Mouse (Mus musculus): ENCODE results near the gene Ackr3. TPM values are rescaled to one million over a fixed set of nuclear protein-coding genes. Genes with fewer than 3 reads are reported as not detected.

Ackr3 gene
- polyA plus RNA-seq (2014; fragmentation: Nextera tagmentation; extraction: Ambion mirVana): 45.3 and 50.2 TPM in 2 replicates

DNA sequence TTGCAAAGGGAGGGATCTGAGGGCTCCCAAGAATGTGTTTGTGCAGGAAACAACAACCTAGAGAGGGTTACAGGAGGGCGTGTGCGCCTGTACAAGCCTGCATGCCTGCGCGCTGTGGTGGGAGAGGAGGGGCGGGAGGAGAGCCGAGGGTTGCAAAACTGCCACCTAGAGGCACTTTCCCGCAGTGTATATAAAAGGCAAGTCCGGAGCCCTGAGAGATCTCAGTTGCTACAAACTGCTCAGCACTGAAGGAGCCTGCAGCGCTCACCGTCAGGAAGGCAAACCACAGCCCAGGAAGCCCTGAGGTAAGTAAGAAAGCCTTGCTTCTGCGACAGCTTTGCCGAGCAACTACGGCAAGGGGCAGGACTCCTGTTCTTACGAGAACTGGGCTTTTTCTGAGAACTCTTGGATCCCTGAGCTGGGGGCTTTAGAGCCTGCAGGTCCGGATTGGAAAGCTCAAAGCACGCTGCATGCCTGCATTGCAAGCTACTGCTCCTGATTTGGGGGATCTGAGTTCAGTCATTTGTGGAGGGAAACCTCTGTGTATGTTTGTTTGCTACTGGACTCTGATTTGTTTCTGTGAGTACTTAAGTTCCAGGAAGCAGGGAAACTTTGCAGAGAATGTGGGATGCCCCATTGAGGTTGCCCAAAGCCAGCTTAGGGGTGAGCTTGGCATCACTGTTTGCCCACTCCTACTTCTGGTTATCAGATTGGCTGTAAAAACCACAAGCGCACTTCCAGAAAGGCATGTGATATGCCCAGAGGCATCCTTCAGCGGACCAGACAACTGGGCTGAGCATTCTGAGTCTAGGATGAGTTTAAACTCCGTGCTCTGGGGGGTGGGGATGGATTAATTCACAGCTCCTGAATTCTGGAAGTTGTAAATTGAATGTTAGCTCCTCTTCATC lies at the start of gene Ackr3:
TSS of gene Ackr3 (plus strand) at position 198 of the 908 bp plus-strand sequence.
- WGBS (ENCODE audit: insufficient replicate concordance): 1% methylated on average over 19 of the region's 19 CpGs
- peaks cover 25% of the 10 kb centered on the region for H3K4me1 ChIP-seq (ENCODE audit: control insufficient read depth, insufficient read depth, low read length)

DNA sequence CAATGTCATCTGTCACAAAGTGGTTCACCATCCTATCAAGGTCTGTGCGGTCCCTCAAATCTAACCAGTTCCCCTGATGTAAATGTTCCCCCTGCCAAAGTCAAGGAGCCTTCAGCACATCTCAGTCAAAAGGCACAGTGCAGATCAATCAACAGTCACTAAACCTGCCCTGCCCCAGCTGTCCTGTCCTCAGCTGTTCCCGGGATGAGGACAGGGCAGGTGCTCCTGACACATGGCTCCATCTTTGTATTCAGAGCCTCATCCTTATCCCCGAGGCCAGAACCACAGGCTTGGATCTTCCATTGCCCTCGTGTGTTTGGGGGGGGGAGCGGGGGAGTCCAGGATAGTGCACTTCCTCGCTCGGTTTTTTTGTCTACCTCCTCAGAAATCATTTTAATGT lies 47.2 kb upstream of the Ackr3 start:
- 46% methylated on average over 7 of the region's 7 CpGs for WGBS (ENCODE audit: insufficient replicate concordance)
- Histone ChIP-seq H3K4me1 (ENCODE audit: control insufficient read depth, insufficient read depth, low read length) (peaks cover 24% of the 10 kb centered on the region), H3K9ac (ENCODE audit: low read depth, low read length) (no peak overlapping the region), H3K4me2 (no peak overlapping the region), H3K36me3 (ENCODE audit: control insufficient read depth, insufficient read depth, low read length) (no peaks in the 10 kb centered on the region), H3K27ac (ENCODE audit: low read depth, low read length) (no peak overlapping the region), H3K27me3 (ENCODE audit: control insufficient read depth, insufficient read depth, low read length) (peaks cover 29% of the 10 kb centered on the region), H3K9me3 (replicated peaks; ENCODE audit: control insufficient read depth, low read length) (no peaks in the 10 kb centered on the region), H3K4me3 (ENCODE audit: low read depth, low read length) (no peak overlapping the region)
- ATAC-seq (replicated peaks; ENCODE audit: insufficient number of reproducible peaks, low FRiP score, low TSS enrichment): no peak

More for the DNA sequence above, at the start of gene Ackr3:
- peak; percentile 84 for ATAC-seq (replicated peaks; ENCODE audit: insufficient number of reproducible peaks, low FRiP score, low TSS enrichment)
- peaks cover 2% of the 10 kb centered on the region; the same call in 1 of the 2 replicates for H3K27me3 ChIP-seq (ENCODE audit: control insufficient read depth, insufficient read depth, low read length)
- H3K9me3 ChIP-seq (replicated peaks; ENCODE audit: control insufficient read depth, low read length): no peaks in the 10 kb centered on the region
- no peaks in the 10 kb centered on the region for H3K36me3 ChIP-seq (ENCODE audit: control insufficient read depth, insufficient read depth, low read length)
- H3K4me3 ChIP-seq (ENCODE audit: low read depth, low read length): peak within 1 kb of the TSS; percentile 54
- H3K4me2 ChIP-seq: peak within 1 kb of the TSS; percentile 64
- peak within 1 kb of the TSS; percentile 84 for H3K9ac ChIP-seq (ENCODE audit: low read depth, low read length)
- H3K27ac ChIP-seq (ENCODE audit: low read depth, low read length): peak within 1 kb of the TSS; percentile 76

DNA sequence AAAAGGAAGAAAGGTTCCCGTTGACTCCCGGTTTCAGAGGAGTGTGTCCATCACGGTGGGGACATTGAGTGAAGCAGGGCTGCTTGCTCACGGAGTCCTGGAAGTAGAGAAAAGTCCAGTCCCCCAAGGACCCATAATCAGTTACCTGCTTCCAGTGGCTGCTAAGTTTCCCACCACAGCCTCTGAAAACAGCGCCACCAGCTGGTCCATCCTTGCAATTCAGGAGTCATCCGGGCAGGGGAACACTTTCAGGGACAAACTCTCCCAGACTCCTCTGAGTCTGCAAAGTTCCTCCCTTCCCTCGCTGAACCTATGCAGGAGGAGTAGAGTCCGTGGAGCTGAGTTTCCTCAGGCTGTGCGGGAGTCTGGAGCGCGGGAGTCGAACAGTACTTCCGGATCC lies 43.9 kb upstream of the Ackr3 start:
- no peaks in the 10 kb centered on the region for H3K36me3 ChIP-seq (ENCODE audit: control insufficient read depth, insufficient read depth, low read length)
- WGBS (ENCODE audit: insufficient replicate concordance): 38% methylated on average over 13 of the region's 13 CpGs
- peak overlapping the region; percentile 20; the same call in 1 of the 2 replicates for H3K4me2 ChIP-seq
- peaks cover 25% of the 10 kb centered on the region for H3K27me3 ChIP-seq (ENCODE audit: control insufficient read depth, insufficient read depth, low read length)
- ATAC-seq (replicated peaks; ENCODE audit: insufficient number of reproducible peaks, low FRiP score, low TSS enrichment): no peak
- H3K4me1 ChIP-seq (ENCODE audit: control insufficient read depth, insufficient read depth, low read length): peaks cover 10% of the 10 kb centered on the region
- no peak overlapping the region for H3K27ac ChIP-seq (ENCODE audit: low read depth, low read length)
- no peak overlapping the region for H3K9ac ChIP-seq (ENCODE audit: low read depth, low read length)
- no peaks in the 10 kb centered on the region for H3K9me3 ChIP-seq (replicated peaks; ENCODE audit: control insufficient read depth, low read length)
- H3K4me3 ChIP-seq (ENCODE audit: low read depth, low read length): no peak overlapping the region

DNA sequence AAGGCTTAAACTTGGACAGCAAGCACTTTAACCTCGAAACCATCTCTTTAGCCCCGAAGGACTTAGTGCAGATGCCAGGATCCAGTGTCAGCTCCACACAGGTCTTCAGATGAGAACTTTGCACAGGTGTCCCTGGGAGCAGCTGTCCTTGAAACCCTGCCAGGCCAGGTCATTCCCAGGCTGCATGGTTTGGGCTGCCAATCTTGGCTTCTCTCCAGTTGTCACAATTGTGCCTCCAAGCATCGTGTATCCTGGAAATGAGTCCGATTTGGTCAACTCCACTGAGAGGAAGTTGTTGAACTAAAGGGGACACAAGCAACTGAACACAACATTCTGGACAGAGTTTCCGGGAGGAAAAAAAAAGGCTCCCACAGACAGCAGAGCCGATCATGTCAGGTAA lies 42.2 kb upstream of the Ackr3 start:
- H3K27me3 ChIP-seq (ENCODE audit: control insufficient read depth, insufficient read depth, low read length): peaks cover 15% of the 10 kb centered on the region
- H3K9ac ChIP-seq (ENCODE audit: low read depth, low read length): no peak overlapping the region
- no peaks in the 10 kb centered on the region for H3K9me3 ChIP-seq (replicated peaks; ENCODE audit: control insufficient read depth, low read length)
- peaks cover 5% of the 10 kb centered on the region for H3K4me1 ChIP-seq (ENCODE audit: control insufficient read depth, insufficient read depth, low read length)
- H3K36me3 ChIP-seq (ENCODE audit: control insufficient read depth, insufficient read depth, low read length): no peaks in the 10 kb centered on the region
- H3K4me2 ChIP-seq: no peak overlapping the region
- 80% methylated on average over 6 of the region's 6 CpGs for WGBS (ENCODE audit: insufficient replicate concordance)
- H3K4me3 ChIP-seq (ENCODE audit: low read depth, low read length): no peak overlapping the region
- no peak overlapping the region for H3K27ac ChIP-seq (ENCODE audit: low read depth, low read length)
- no peak for ATAC-seq (replicated peaks; ENCODE audit: insufficient number of reproducible peaks, low FRiP score, low TSS enrichment)

DNA sequence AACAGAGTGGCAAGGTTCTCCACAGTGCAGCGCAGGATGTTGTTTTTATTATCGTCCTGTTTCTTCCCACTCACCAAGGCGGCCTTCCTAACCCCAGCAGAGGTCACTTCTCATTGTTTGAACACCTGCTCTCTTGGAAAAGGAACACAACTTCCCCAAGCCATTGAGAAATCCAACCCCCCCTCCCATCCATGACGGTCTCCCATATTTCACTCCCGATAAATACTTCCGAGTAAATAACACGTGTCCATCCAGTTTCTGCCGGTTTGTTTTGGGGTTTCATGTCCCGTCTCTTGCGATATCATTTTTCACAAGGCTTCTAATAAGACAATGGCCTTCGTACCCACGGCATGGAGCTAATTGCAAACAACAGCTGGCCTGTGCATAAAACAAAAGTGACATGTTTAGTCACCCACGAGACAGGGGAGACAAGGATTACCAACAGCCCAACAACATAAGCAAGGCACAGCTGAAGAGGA lies 41.4 kb upstream of the Ackr3 start:
- H3K27ac ChIP-seq (ENCODE audit: low read depth, low read length): no peak overlapping the region
- WGBS (ENCODE audit: insufficient replicate concordance): 79% methylated on average over 13 of the region's 13 CpGs
- no peak overlapping the region for H3K4me2 ChIP-seq
- no peaks in the 10 kb centered on the region for H3K9me3 ChIP-seq (replicated peaks; ENCODE audit: control insufficient read depth, low read length)
- no peak for ATAC-seq (replicated peaks; ENCODE audit: insufficient number of reproducible peaks, low FRiP score, low TSS enrichment)
- H3K4me1 ChIP-seq (ENCODE audit: control insufficient read depth, insufficient read depth, low read length): no peaks in the 10 kb centered on the region
- no peak overlapping the region for H3K9ac ChIP-seq (ENCODE audit: low read depth, low read length)
- no peak overlapping the region for H3K4me3 ChIP-seq (ENCODE audit: low read depth, low read length)
- H3K27me3 ChIP-seq (ENCODE audit: control insufficient read depth, insufficient read depth, low read length): peaks cover 15% of the 10 kb centered on the region
- H3K36me3 ChIP-seq (ENCODE audit: control insufficient read depth, insufficient read depth, low read length): no peaks in the 10 kb centered on the region

DNA sequence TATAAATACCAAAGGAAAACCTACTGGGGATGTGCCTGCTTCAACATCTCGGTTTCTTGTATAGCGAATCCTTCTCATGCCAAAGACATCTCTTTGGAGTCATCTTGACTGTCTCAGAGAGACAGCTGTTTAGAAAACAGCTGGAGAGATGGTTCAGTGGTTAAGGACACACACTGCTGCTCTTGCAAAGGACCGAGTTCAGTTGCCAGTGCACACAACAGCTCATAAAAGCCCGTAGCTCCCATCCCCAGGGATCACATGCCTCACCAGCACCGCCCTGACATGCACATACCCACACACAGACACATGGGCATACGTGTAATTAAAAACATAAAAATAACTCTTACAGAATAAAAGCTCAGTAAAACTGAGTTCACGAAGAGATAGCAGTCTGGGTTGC lies 40.6 kb upstream of the Ackr3 start:
- Histone ChIP-seq H3K36me3 (ENCODE audit: control insufficient read depth, insufficient read depth, low read length) (no peaks in the 10 kb centered on the region), H3K9me3 (replicated peaks; ENCODE audit: control insufficient read depth, low read length) (no peaks in the 10 kb centered on the region), H3K9ac (ENCODE audit: low read depth, low read length) (no peak overlapping the region), H3K4me1 (ENCODE audit: control insufficient read depth, insufficient read depth, low read length) (no peaks in the 10 kb centered on the region), H3K27ac (ENCODE audit: low read depth, low read length) (no peak overlapping the region), H3K4me3 (ENCODE audit: low read depth, low read length) (no peak overlapping the region), H3K4me2 (no peak overlapping the region), H3K27me3 (ENCODE audit: control insufficient read depth, insufficient read depth, low read length) (peaks cover 15% of the 10 kb centered on the region)
- no peak for ATAC-seq (replicated peaks; ENCODE audit: insufficient number of reproducible peaks, low FRiP score, low TSS enrichment)
- WGBS (ENCODE audit: insufficient replicate concordance): 79% methylated on average over 7 of the region's 7 CpGs

DNA sequence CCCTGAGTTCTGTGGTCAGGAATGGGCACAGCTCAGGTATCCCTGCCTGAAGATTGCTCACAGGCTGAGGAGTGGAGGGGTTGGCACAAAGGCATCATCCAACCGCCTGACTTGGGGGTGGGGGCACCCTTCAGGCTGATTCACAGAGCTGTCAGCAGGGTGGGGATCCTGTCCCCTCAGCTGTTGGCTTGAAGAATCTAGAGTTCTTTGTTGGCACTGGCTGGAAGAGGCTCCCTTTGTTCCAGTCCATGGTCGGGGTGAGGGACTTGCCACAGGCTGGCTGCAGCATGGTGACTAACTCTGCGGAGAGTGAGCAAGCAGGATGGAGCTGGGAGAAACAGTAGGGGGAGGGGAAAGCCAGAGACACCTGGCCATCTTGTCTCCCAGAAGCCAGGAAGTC lies 39.5 kb upstream of the Ackr3 start:
- Histone ChIP-seq H3K4me3 (ENCODE audit: low read depth, low read length) (no peak overlapping the region), H3K36me3 (ENCODE audit: control insufficient read depth, insufficient read depth, low read length) (no peaks in the 10 kb centered on the region), H3K27ac (ENCODE audit: low read depth, low read length) (no peak overlapping the region), H3K27me3 (ENCODE audit: control insufficient read depth, insufficient read depth, low read length) (peaks cover 12% of the 10 kb centered on the region), H3K9me3 (replicated peaks; ENCODE audit: control insufficient read depth, low read length) (no peaks in the 10 kb centered on the region), H3K4me2 (no peak overlapping the region), H3K4me1 (ENCODE audit: control insufficient read depth, insufficient read depth, low read length) (no peaks in the 10 kb centered on the region), H3K9ac (ENCODE audit: low read depth, low read length) (no peak overlapping the region)
- 51% methylated on average over 3 of the region's 3 CpGs for WGBS (ENCODE audit: insufficient replicate concordance)
- ATAC-seq (replicated peaks; ENCODE audit: insufficient number of reproducible peaks, low FRiP score, low TSS enrichment): no peak

DNA sequence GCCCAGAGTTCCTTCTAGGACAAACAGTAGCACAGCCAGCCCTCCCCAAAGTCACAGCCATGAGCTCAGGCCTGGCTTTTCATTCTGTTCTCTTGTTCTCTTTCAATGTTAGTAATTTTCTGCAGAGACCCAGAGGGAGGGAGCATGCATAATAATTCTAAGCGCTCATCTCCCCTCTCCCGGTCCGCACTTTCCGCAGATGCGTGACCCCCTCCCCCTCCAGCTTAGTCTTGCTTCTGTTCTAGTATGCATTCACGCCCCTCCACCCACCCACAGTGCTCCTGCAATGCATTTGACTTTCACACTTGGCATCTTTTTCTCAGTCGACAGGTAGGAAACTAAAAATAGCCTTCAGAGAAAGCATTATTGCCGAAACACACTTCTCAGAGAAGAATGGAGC lies 29.4 kb upstream of the Ackr3 start:
- no peak overlapping the region for H3K27ac ChIP-seq (ENCODE audit: low read depth, low read length)
- WGBS (ENCODE audit: insufficient replicate concordance): 66% methylated on average over 8 of the region's 8 CpGs
- no peak for ATAC-seq (replicated peaks; ENCODE audit: insufficient number of reproducible peaks, low FRiP score, low TSS enrichment)

More for the DNA sequence above, 29.4 kb upstream of the Ackr3 start:
- H3K4me3 ChIP-seq (ENCODE audit: low read depth, low read length): no peak overlapping the region
- H3K9me3 ChIP-seq (replicated peaks; ENCODE audit: control insufficient read depth, low read length): no peaks in the 10 kb centered on the region
- H3K4me2 ChIP-seq: no peak overlapping the region
- H3K36me3 ChIP-seq (ENCODE audit: control insufficient read depth, insufficient read depth, low read length): no peaks in the 10 kb centered on the region
- H3K27me3 ChIP-seq (ENCODE audit: control insufficient read depth, insufficient read depth, low read length): peaks cover 7% of the 10 kb centered on the region; the same call in 1 of the 2 replicates
- H3K4me1 ChIP-seq (ENCODE audit: control insufficient read depth, insufficient read depth, low read length): no peaks in the 10 kb centered on the region; the same call in 1 of the 2 replicates
- H3K9ac ChIP-seq (ENCODE audit: low read depth, low read length): no peak overlapping the region

Measured in heart, embryonic 11.5 days (tissue).